Mouse (Mus musculus) forebrain, postnatal 0 days (tissue): ENCODE measurements at regions not wholly inside any gene's neighbourhood (a gene's known extent, or its start where the extent isn't known, plus 50 kb on each side); places are given as distances from the start of the nearest gene placed in this dataset.

Experiments
- ATAC-seq: fragments of 200-750 bp; cut with Nextera tagmentation; 2 replicates; pipeline ENCODE4 v1.8.0; 2017; ENCODE audit warnings: mild to moderate bottlenecking, moderate library complexity
- DNase-seq: peaks from one replicate; pipeline ENCODE4 v3.0.0-alpha.2; 2015
- H3K27ac ChIP-seq: fragments of 300-500 bp; sonication (generic); 2 replicates; pipeline ENCODE4 v1.5.1; 2014; ENCODE audit warnings: low read depth, mild to moderate bottlenecking, antibody characterized with exemption, low read length, moderate library complexity, mixed read lengths
- H3K27me3 ChIP-seq: fragments of 300-500 bp; sonication (generic); 2 replicates; pipeline ENCODE4 v1.6.1; 2014; ENCODE audit warnings: mild to moderate bottlenecking, low read length, mixed read lengths; ENCODE audit not compliant: insufficient read depth
- H3K36me3 ChIP-seq: fragments of 300-500 bp; sonication (generic); 2 replicates; pipeline ENCODE4 v1.6.1; 2014; ENCODE audit warnings: mild to moderate bottlenecking, moderate library complexity; ENCODE audit not compliant: insufficient read depth
- H3K4me1 ChIP-seq: fragments of 300-500 bp; sonication (generic); 2 replicates; pipeline ENCODE4 v1.6.1; 2014; ENCODE audit warnings: antibody characterized with exemption; ENCODE audit not compliant: insufficient read depth
- H3K4me2 ChIP-seq: fragments of 300-500 bp; sonication (generic); 2 replicates; pipeline ENCODE4 v1.6.1; 2014; ENCODE audit warnings: low read depth, mild to moderate bottlenecking, moderate library complexity
- H3K4me3 ChIP-seq: fragments of 300-500 bp; sonication (generic); 2 replicates; pipeline ENCODE4 v1.5.1; 2014; ENCODE audit warnings: low read depth, low read length, mixed read lengths
- H3K9ac ChIP-seq: fragments of 300-500 bp; sonication (generic); 2 replicates; pipeline ENCODE4 v1.6.1; 2014; ENCODE audit warnings: mild to moderate bottlenecking
- H3K9me3 ChIP-seq: fragments of 300-500 bp; sonication (generic); 2 replicates; pipeline ENCODE4 v1.6.1; 2016; ENCODE audit warnings: low read length
- CTCF ChIP-seq: sonication (generic); IDR thresholded peaks from 2 replicates; pipeline ENCODE4 v1.5.1; 2016; ENCODE audit warnings: antibody characterized with exemption, control low read depth, low read depth
- WGBS: fragments of 180-500 bp; shearing (Covaris S2); extraction: QIAGEN DNeasy Blood & Tissue Kit; methylation state at CpG from one replicate; pipeline ENCODE4 v1.1.7; 2014; 5-methylcytosine and 5-hydroxymethylcytosine counted together

DNA sequence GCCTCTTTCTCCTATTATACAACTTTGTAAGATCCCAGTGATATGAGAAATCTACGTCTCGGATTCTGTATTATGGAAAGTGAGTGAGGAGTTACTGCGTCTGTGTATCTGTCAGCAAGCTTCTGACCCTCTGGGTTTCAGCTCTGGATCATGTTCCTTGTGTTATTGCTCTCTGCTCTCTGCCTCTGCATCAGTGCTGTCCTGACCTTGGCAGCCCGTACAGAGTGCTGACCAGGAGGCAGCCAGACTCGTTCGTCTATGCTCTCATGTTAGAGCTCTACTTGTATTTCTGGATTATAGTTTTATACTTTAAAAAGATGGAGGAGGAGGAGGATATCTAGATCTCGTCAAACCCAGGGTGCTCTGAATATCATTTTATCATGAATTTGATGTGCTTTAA is 121.1 kb upstream of the Adamts9 start:
- Histone ChIP-seq H3K27ac (no peak overlapping the region), H3K36me3 (no peaks in the 10 kb centered on the region), H3K9me3 (no peaks in the 10 kb centered on the region), H3K4me2 (no peak overlapping the region), H3K27me3 (no peaks in the 10 kb centered on the region), H3K4me3 (no peak overlapping the region), H3K9ac (no peak overlapping the region), H3K4me1 (no peaks in the 10 kb centered on the region)
- WGBS: 92% methylated on average over 7 of the region's 7 CpGs
- ATAC-seq (no peak), DNase-seq (no peak)
- TF ChIP-seq CTCF: no peak

DNA sequence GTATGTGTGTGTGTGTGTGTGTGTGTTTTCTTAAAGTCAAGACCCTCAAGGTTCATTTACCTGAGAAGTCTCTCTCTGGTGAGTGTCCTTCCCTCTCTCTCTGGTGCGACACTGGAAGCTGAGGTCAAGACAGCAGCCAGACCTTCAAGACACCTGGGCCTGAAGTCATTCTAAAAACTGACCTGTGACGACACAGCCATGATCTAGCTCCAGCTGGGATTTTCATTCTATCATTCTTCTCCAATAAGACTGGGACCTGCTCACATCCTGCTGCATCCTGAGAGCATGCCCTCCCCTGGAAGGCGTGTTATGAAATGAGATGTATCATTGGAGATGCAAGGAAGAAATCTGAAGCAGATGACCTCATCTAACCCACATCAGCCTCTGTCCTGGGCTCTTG is 118.4 kb upstream of the Adamts9 start:
- H3K4me2 ChIP-seq: no peak overlapping the region
- no peak overlapping the region for H3K27ac ChIP-seq
- no peak for ATAC-seq
- no peaks in the 10 kb centered on the region for H3K36me3 ChIP-seq
- no peaks in the 10 kb centered on the region for H3K9me3 ChIP-seq
- no peaks in the 10 kb centered on the region for H3K4me1 ChIP-seq
- TF ChIP-seq CTCF: no peak
- no peak overlapping the region for H3K9ac ChIP-seq
- no peaks in the 10 kb centered on the region for H3K27me3 ChIP-seq
- no peak overlapping the region for H3K4me3 ChIP-seq
- no peak for DNase-seq
- 58% methylated on average over 3 of the region's 3 CpGs for WGBS

GRCm38 (mm10) chr6:93045524-93045923 is 102.2 kb upstream of the Adamts9 start:
- DNase-seq (no peak), ATAC-seq (no peak)
- Histone ChIP-seq H3K27me3 (no peaks in the 10 kb centered on the region), H3K36me3 (no peaks in the 10 kb centered on the region), H3K4me1 (no peaks in the 10 kb centered on the region), H3K9me3 (no peaks in the 10 kb centered on the region), H3K9ac (no peak overlapping the region), H3K4me2 (no peak overlapping the region), H3K4me3 (no peak overlapping the region), H3K27ac (no peak overlapping the region)
- TF ChIP-seq CTCF: no peak
- WGBS: 14% methylated on average over 2 of the region's 2 CpGs

DNA sequence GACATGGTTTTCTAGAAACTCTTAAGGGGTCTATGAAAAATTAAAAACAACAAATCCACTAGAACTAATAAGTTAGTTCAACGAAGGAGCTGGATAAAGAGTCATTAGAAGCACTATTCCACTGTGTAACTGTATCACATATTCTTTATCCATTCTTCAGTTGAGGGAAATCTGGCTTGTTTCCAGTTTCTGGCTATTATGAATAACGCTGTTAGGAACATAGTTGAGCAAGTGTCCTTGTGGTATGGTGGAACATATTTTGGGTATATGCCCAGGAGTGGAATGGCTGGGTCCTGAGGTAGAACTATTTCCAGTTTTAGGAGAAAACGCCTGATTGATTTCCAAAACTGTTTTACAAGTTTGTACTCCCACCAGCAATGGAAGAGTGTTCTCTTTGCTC is 97.7 kb upstream of the Adamts9 start:
- Histone ChIP-seq H3K27ac (no peak overlapping the region), H3K9ac (no peak overlapping the region), H3K4me3 (no peak overlapping the region), H3K9me3 (no peaks in the 10 kb centered on the region), H3K4me2 (no peak overlapping the region), H3K4me1 (no peaks in the 10 kb centered on the region), H3K36me3 (no peaks in the 10 kb centered on the region), H3K27me3 (no peaks in the 10 kb centered on the region)
- WGBS: 75% methylated on average over 3 of the region's 3 CpGs
- ATAC-seq (no peak), DNase-seq (no peak)
- TF ChIP-seq CTCF: no peak

GRCm38 (mm10) chr6:93031812-93032330 is 88.6 kb upstream of the Adamts9 start:
- H3K9me3 ChIP-seq: no peaks in the 10 kb centered on the region
- WGBS: 92% methylated on average over 1 of the region's 1 CpGs

GRCm38 (mm10) chr6:93026068-93027022 is 83.1 kb upstream of the Adamts9 start:
- ATAC-seq: no peak
- no peak overlapping the region for H3K4me2 ChIP-seq
- no peaks in the 10 kb centered on the region for H3K9me3 ChIP-seq
- WGBS: 76% methylated on average over 9 of the region's 9 CpGs
- H3K27me3 ChIP-seq: no peaks in the 10 kb centered on the region
- H3K36me3 ChIP-seq: no peaks in the 10 kb centered on the region
- H3K4me1 ChIP-seq: no peaks in the 10 kb centered on the region
- no peak for DNase-seq
- no peak overlapping the region for H3K4me3 ChIP-seq
- H3K27ac ChIP-seq: no peak overlapping the region
- H3K9ac ChIP-seq: no peak overlapping the region
- no peak for TF ChIP-seq CTCF

More at GRCm38 (mm10) chr6:93031812-93032330, 88.6 kb upstream of the Adamts9 start:
- no peak for TF ChIP-seq CTCF
- Histone ChIP-seq H3K4me3 (no peak overlapping the region), H3K4me2 (no peak overlapping the region), H3K4me1 (no peaks in the 10 kb centered on the region), H3K9ac (no peak overlapping the region), H3K36me3 (no peaks in the 10 kb centered on the region), H3K27ac (no peak overlapping the region), H3K27me3 (no peaks in the 10 kb centered on the region)
- DNase-seq: no peak
- no peak for ATAC-seq

DNA sequence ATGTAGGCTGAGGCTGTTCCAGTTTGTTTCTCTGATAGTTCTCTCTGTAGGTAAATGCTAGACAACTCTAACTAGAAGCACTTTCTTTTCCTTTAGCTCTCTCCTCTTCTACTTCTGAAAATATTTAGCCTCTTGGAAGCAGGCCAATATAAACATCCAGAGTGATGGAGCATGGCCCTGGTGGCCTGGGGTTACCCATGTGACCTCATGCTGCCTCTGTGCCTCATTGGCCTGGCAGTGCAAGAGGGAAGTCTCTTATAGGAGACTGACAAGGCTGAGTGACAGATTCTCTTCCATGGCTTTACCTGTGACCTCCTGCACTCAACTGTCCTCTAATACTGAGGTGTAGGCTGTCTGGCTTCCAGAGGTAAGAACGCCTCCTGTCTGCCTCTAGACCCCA is 71.2 kb upstream of the Adamts9 start:
- ATAC-seq (no peak), DNase-seq (no peak)
- WGBS: 86% methylated on average over 1 of the region's 1 CpGs
- H3K9me3 ChIP-seq: no peaks in the 10 kb centered on the region
- H3K27me3 ChIP-seq: no peaks in the 10 kb centered on the region
- no peak overlapping the region for H3K4me3 ChIP-seq
- H3K27ac ChIP-seq: no peak overlapping the region
- H3K4me2 ChIP-seq: no peak overlapping the region
- no peaks in the 10 kb centered on the region for H3K4me1 ChIP-seq
- no peaks in the 10 kb centered on the region for H3K36me3 ChIP-seq
- H3K9ac ChIP-seq: no peak overlapping the region
- no peak for TF ChIP-seq CTCF
